Mouse (Mus musculus): ENCODE data around the gene Btf3.

- TF ChIP-seq USF1 (IDR thresholded peaks at IDR 0.05; ENCODE audit: low read depth, low read length) (no peak), CTCF (IDR thresholded peaks at IDR 0.05 in 2 of 3, conservative IDR thresholded peaks at IDR 0.05 in 1 of 3; ENCODE audit: control insufficient read depth in 1 of 3, insufficient read depth in 1 of 3, low read depth in 2 of 3, low read length in 3 of 3, poor library complexity in 1 of 3, severe bottlenecking in 1 of 3) (no peak), ETS1 (IDR thresholded peaks at IDR 0.05; ENCODE audit: low read depth, low read length) (no peak), SIN3A (IDR thresholded peaks at IDR 0.05; ENCODE audit: low read length) (no peak)
Observed at GRCm38 (mm10) chr13:98352381-98352975, 35.7 kb upstream of the Btf3 start.

Data from MEL (cell line).